Mouse (Mus musculus) naive thymus-derived CD4-positive, alpha-beta T cell, adult 2 months (primary cell): ENCODE data around the gene Dock8.

ENCODE experiments used
- DNase-seq: peaks from one replicate; pipeline ENCODE4 v3.0.0-alpha.2; 2011; ENCODE audit warnings: low read depth

Gene Dock8

GRCm38 (mm10) chr19:25062857-25063240 is 63.5 kb downstream of the Dock8 start:
- no peak for DNase-seq

DNA sequence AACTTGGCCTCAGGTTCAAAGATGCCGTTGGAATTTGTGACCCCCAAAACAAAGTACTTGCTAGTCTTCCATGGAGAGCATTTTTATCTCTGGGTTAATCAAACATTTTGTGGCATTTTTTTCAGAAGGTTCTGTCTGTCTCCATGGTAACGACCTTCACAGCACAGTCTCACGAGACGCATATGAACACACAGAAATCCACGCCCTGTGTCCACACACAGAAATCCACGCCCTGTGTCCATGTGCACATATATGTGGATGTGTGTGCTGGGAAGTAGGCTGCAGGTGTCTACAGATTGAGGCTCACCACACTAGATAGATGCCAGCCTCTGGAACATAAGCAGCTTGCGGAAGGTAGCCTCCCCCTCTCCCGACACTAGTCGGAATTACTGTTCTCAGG is 66.9 kb downstream of the Dock8 start:
- no peak for DNase-seq

DNA sequence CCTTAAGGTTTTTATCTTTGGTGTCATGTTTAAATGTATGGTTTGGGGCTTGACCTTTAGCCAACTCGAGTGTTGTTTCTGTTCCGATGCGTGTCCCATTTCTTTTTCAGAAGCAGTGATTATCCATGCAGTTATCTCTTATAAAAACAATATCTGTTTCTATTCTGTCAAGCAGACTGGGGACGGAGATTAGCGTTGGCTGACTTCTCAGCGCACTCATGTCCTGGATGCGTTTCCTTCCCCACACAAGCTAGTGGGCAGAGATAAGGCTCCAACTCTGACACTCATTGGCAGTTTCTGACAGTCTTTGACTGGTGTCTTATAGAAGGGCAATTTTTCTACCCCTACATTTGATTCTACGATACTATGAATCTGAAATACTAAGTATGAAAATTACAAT is 69.2 kb downstream of the Dock8 start:
- no peak for DNase-seq

- no peak for DNase-seq
These were observed 73.2 kb downstream of the Dock8 start for GRCm38 (mm10) chr19:25072521-25072920.

DNA sequence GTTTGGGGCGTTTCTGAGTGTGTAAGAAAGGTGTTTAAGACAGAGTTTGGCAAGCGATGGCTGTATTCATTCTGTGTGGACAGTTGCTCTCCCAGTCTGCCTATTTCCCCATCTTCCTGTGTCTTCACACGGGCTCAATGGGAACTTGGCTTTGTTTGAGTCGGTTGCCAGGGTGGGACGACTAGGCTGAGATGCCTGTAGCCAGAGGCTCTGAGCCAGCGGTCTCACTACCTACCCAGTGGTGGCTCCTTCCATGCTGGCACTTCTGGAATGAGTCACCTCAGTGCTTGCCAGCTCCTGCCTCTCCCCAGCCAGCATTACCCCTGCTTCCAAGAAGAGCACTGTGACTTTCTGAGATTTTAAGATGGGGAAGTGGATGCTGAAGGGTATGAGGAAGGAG is 75.4 kb downstream of the Dock8 start:
- DNase-seq: no peak

- no peak for DNase-seq
These were observed 78.3 kb downstream of the Dock8 start for GRCm38 (mm10) chr19:25077636-25078035.

DNA sequence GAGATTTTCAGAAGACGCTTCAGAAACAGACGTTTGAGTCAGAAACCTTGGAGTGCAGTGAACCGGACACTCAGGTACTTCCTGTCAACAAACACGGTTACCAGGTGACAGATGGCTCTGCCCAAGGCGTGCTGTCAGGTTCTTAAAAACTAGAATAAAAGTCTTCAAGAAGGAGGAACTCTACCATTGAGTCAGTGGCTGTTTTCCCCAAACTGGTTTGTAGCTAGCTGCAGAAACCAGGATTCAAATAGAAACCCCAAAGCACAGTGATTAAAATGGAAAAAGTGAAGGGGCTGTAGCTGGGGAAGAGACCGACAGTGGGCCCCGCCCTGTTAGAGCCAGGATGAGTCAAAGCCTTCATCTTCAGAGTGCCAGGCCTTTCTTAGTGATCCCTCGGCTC is 78.8 kb downstream of the Dock8 start:
- DNase-seq: no peak

GRCm38 (mm10) chr19:25080166-25080565 is 80.8 kb downstream of the Dock8 start:
- DNase-seq: no peak

GRCm38 (mm10) chr19:25082839-25083238 is 83.5 kb downstream of the Dock8 start:
- no peak for DNase-seq

GRCm38 (mm10) chr19:25087181-25087580 is 87.8 kb downstream of the Dock8 start:
- DNase-seq: no peak

GRCm38 (mm10) chr19:25089746-25090145 is 90.4 kb downstream of the Dock8 start:
- DNase-seq: no peak

DNA sequence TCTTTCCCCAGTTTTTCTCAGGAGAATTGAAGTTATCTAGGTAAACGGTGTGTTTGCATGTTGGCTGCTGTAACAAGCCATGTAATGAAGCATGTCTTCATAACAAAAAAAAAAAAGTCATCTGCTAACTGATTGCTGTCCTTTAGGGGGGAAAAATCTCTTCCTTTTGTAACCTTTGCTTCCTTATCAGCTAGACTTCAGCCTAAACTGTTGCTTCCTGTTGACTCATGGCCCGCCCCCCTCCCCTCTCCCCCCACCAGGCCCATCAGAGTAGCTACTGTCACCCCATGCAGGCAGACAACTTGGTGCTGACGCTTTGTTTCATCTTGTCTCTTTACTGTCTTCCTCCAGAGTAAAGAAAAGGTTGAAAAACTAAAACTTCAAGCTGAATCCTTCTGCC is 95.8 kb downstream of the Dock8 start:
- DNase-seq: no peak

DNA sequence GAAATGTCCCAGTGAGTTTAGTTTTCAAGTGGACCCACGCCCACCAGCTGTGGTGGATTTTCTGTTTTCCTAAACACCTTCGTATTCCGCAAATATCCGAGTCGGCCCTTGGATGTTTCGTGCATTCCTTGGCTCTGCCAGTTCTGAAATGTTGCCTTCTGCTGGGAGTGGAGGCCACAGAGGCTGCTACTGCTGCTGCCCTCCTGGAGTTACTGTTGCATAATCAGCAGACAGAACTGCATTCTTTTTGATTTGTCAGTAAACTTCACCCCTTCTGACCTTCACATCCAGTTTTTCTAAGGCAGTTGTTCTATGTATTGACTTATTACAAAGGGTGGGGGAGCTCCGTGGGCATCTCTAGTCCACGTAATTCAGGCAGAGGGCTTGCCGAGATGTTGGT is 97.0 kb downstream of the Dock8 start:
- no peak for DNase-seq

- no peak for DNase-seq
These were observed 97.7 kb downstream of the Dock8 start for GRCm38 (mm10) chr19:25096986-25097385.

GRCm38 (mm10) chr19:25097506-25097905 is 98.2 kb downstream of the Dock8 start:
- no peak for DNase-seq

GRCm38 (mm10) chr19:25097951-25098350 is 98.6 kb downstream of the Dock8 start:
- DNase-seq: no peak

DNA sequence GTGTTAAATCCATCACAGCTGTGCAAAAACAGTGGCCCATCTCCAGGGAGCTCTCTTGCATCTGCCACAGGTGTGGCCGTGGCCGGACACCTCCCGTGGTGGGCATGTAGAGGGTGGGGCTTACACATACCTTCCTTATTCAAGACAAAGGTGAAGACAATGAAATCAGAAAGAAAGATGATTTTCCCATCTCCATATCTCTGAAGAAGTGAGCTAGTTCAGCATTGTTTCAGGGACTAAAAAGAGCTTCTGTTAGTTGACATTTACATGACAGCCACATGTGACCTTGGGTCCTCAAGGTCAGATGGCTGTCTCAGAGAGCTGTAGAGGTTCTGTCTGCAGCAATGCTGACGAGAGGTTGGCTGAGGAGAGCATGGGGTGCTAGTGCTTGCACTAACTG is 99.6 kb downstream of the Dock8 start:
- no peak for DNase-seq

DNA sequence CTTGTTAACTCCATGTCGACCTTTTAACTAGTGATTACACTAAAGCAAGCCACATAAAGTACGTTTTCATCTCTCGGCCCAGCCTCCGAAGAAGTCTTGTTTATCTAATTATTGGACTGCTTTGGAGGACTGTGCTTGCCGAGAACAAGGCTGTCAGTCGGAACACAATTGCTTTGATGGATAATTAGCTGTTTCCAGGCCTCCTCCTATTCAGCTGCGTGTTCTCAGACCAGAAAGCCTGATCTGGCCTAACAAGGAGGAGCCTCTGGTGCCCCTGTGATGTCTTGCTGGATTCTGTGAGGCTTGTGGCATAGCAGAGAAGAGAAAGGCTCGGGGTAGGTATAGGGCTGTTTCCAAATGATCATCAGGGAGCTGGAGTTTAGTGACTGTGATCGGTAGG is 106.3 kb downstream of the Dock8 start:
- DNase-seq: no peak

- DNase-seq: no peak
These were observed 107.0 kb downstream of the Dock8 start for GRCm38 (mm10) chr19:25106315-25106714.

DNA sequence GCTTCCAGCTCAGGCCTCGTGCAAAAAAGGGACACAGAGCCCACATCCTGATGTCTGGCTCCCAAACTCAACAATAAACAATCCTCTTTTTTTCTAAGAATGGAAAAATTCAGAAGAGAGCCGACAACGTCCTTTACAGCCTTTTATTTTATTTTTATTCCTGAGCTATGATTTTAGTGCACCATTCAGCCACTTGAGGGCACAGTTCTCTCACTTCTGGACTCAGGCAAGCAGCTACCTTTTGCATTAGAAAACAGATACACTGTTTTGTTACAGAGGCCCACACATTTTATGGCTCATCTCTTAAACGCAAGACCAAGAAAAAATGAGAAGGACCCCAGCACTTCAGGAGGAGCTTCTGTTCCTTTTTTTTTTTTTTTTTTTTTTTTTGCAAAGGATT is 108.1 kb downstream of the Dock8 start:
- no peak for DNase-seq

- DNase-seq: no peak
These were observed 112.4 kb downstream of the Dock8 start for GRCm38 (mm10) chr19:25111591-25112233.

DNA sequence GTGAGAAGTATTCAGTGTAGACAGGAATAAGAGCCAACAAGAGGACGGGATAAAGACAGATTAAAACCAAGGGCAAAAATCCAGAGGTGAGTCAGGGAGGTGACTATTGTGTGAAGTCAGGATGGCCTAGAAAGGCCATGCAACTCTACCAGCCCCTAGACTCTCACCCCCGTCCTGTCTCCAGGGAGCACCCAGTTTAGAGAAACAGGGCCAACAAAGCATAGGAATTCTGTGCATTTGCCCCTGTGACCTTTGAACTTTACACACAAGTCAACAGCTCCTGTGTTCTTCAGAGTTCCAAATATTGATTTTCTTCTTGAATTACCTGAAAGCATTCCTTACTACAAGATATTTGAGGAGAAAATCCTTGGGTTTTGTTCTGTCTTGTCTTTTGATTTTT is 117.6 kb downstream of the Dock8 start:
- no peak for DNase-seq

- no peak for DNase-seq
These were observed 123.1 kb downstream of the Dock8 start for GRCm38 (mm10) chr19:25122417-25122816.

GRCm38 (mm10) chr19:25123031-25123430 is 123.7 kb downstream of the Dock8 start:
- no peak for DNase-seq

DNA sequence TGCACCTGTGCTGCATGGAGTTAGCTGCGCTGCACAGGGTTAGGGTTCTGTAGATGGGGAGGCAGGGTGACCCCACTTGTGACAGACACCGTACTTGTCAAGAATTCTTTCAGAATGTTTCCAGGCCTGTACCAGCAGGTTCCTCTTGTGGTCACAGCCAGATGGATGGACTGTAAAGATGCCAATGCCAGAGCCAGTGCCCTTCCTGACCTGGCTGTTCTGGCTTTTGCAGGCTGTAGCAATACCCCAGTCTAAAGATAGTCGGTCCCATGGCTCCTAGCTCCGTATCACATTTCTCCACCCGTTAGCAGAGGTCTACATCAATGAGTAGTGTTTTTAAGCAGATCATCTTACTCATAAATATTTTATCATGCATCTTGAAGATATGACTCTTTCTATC is 124.1 kb downstream of the Dock8 start:
- no peak for DNase-seq
